27 mouse cellular contexts compared by ENCODE assay signal in genomic region chr1:162013561-162013960, GRCm38 (mm10). TPM values are rescaled to one million over a fixed set of nuclear protein-coding genes. Genes with fewer than 3 reads are reported as not detected.
DNase-seq lines count a peak whose midpoint lies in the region; ATAC-seq and TF ChIP-seq lines count a peak whose summit lies in the region.
"Had no signal": no experiment of that assay in that cellular context is flagged by ENCODE, and none has a peak within 500 bp of the region (broad histone marks: within the 10 kb centered on the region; RNA-seq: fewer than 3 reads in every experiment).

No protein-coding gene starts in this region.

- DNase-seq in heart, adult 18-20 months = no peak
- DNase-seq in neural tube, embryonic 11.5 days (ENCODE audit: low spot score) = no peak
- DNase-seq in cerebellum, adult 11 months = no peak
- no peak for DNase-seq in frontal cortex, postnatal 14 days (ENCODE audit: low spot score in 2 of 2)
- DNase-seq: adrenal gland, postnatal 14 days; cerebellum, adult 8-10 months; heart, adult 2 months; kidney, adult 2 months; kidney, postnatal 4 days; right cerebral cortex, adult 18-20 months; spleen, adult 18-20 months; thymus, postnatal 25 days had no signal

- WGBS in heart, embryonic 14.5 days = 21% methylated on average over 4 of the region's 4 CpGs
- 84% methylated on average over 4 of the region's 4 CpGs for WGBS in neural tube, embryonic 11.5 days
- 93% methylated on average over 4 of the region's 4 CpGs for WGBS in neural tube, embryonic 15.5 days

- H3K27ac ChIP-seq in heart, embryonic 14.5 days (replicated peaks in 1 of 2; ENCODE audit: control insufficient read depth in 1 of 2, insufficient read depth in 1 of 2, low read depth in 2 of 2, low read length in 2 of 2) = peak overlapping the region; percentile 25 to 28; a peak in 1 of 4 replicates
- H3K27ac ChIP-seq in neural tube, embryonic 11.5 days (ENCODE audit: low read depth, low read length) = 0 out of 2 replicates have a peak overlapping the region, but pooled peaks have one; percentile 17
- no peak overlapping the region for H3K27ac ChIP-seq in neural tube, embryonic 15.5 days (replicated peaks)
- peak overlapping the region; percentile 76 for H3K27ac ChIP-seq in embryonic fibroblast, embryonic 13.5 days (ENCODE audit: insufficient read depth, low read length)
- H3K27ac ChIP-seq: forebrain, embryonic 12.5 days; heart, adult 2 months; hindbrain, embryonic 15.5 days; stomach, embryonic 15.5 days had no signal

- peaks cover 23 to 24% of the 10 kb centered on the region in 2 experiments for H3K4me1 ChIP-seq in heart, embryonic 14.5 days (ENCODE audit: control insufficient read depth in 2 of 2, insufficient read depth in 2 of 2, low read length in 2 of 2)
- H3K4me1 ChIP-seq in neural tube, embryonic 11.5 days (ENCODE audit: control insufficient read depth, insufficient read depth, low read length) = peaks cover 4% of the 10 kb centered on the region; the same call in 1 of the 2 replicates
- H3K4me1 ChIP-seq in neural tube, embryonic 15.5 days = no peaks in the 10 kb centered on the region
- H3K4me1 ChIP-seq in embryonic fibroblast, embryonic 13.5 days (ENCODE audit: control insufficient read depth, insufficient read depth, low read length) = peaks cover 37% of the 10 kb centered on the region
- H3K4me1 ChIP-seq: hindbrain, embryonic 15.5 days had no signal

- H3ac ChIP-seq in myocyte (ENCODE audit: control insufficient read depth, insufficient read length) = no peak overlapping the region

- H3K9ac ChIP-seq in heart, embryonic 14.5 days (ENCODE audit: low read length) = no peak overlapping the region
- no peak overlapping the region for H3K9ac ChIP-seq in neural tube, embryonic 11.5 days (ENCODE audit: low read length)
- no peak overlapping the region for H3K9ac ChIP-seq in neural tube, embryonic 15.5 days (replicated peaks)
- H3K9ac ChIP-seq: forebrain, embryonic 12.5 days; hindbrain, embryonic 15.5 days; stomach, embryonic 15.5 days had no signal

- TF ChIP-seq POLR2A in embryonic fibroblast, embryonic 13.5 days (IDR thresholded peaks at IDR 0.05; ENCODE audit: low read depth, low read length) = no peak
- no peak for TF ChIP-seq POLR2A in myocyte (IDR thresholded peaks at IDR 0.05; ENCODE audit: insufficient read length, low read depth)

- no peak for TF ChIP-seq CTCF in embryonic fibroblast, embryonic 13.5 days (IDR thresholded peaks at IDR 0.05; ENCODE audit: borderline replicate concordance, insufficient read depth, low read length)

- no peak overlapping the region for H3K4me3 ChIP-seq in heart, embryonic 14.5 days (ENCODE audit: control insufficient read depth in 1 of 2, insufficient read depth in 1 of 2, low read depth in 1 of 2, low read length in 2 of 2)
- no peak overlapping the region for H3K4me3 ChIP-seq in neural tube, embryonic 11.5 days (ENCODE audit: low read depth, low read length)
- H3K4me3 ChIP-seq in neural tube, embryonic 15.5 days (replicated peaks) = no peak overlapping the region
- H3K4me3 ChIP-seq in embryonic fibroblast, embryonic 13.5 days (ENCODE audit: insufficient read depth, low read length) = no peak overlapping the region
- H3K4me3 ChIP-seq in myocyte = no peak overlapping the region
- H3K4me3 ChIP-seq: forebrain, embryonic 12.5 days; heart, adult 2 months; hindbrain, embryonic 15.5 days; stomach, embryonic 15.5 days had no signal

- no peak overlapping the region for H3K4me2 ChIP-seq in heart, embryonic 14.5 days (ENCODE audit: low read length)
- no peak overlapping the region for H3K4me2 ChIP-seq in neural tube, embryonic 11.5 days (ENCODE audit: low read depth)
- no peak overlapping the region for H3K4me2 ChIP-seq in neural tube, embryonic 15.5 days
- H3K4me2 ChIP-seq in myocyte (ENCODE audit: low read depth) = peak overlapping the region; percentile 13
- H3K4me2 ChIP-seq: forebrain, embryonic 12.5 days; hindbrain, embryonic 15.5 days; stomach, embryonic 15.5 days had no signal

- ATAC-seq in heart, embryonic 14.5 days (ENCODE audit: insufficient number of reproducible peaks, insufficient read depth, low FRiP score, low read depth) = no peak
- ATAC-seq in neural tube, embryonic 11.5 days (ENCODE audit: insufficient read depth, low FRiP score, low TSS enrichment) = no peak
- no peak for ATAC-seq in neural tube, embryonic 15.5 days (ENCODE audit: low FRiP score)
- ATAC-seq: CD4-positive, CD25-positive, alpha-beta regulatory T cell, adult 4 months had no signal

- H3K9me3 ChIP-seq in heart, embryonic 14.5 days (ENCODE audit: control insufficient read depth, low read length) = no peaks in the 10 kb centered on the region
- H3K9me3 ChIP-seq in neural tube, embryonic 11.5 days (ENCODE audit: control insufficient read depth, low read length) = no peaks in the 10 kb centered on the region
- no peaks in the 10 kb centered on the region for H3K9me3 ChIP-seq in neural tube, embryonic 15.5 days (replicated peaks)
- H3K9me3 ChIP-seq: forebrain, embryonic 12.5 days; hindbrain, embryonic 15.5 days; stomach, embryonic 15.5 days had no signal

- H3K36me3 ChIP-seq in heart, embryonic 14.5 days (ENCODE audit: control insufficient read depth, insufficient read depth, low read length) = no peaks in the 10 kb centered on the region
- no peaks in the 10 kb centered on the region for H3K36me3 ChIP-seq in neural tube, embryonic 11.5 days (ENCODE audit: control insufficient read depth, insufficient read depth, low read length)
- H3K36me3 ChIP-seq in neural tube, embryonic 15.5 days = peaks cover 6% of the 10 kb centered on the region
- H3K36me3 ChIP-seq in myocyte (ENCODE audit: control insufficient read depth, insufficient read depth) = no peaks in the 10 kb centered on the region
- H3K36me3 ChIP-seq: forebrain, embryonic 12.5 days; stomach, embryonic 15.5 days had no signal

- H3K79me2 ChIP-seq in myocyte (ENCODE audit: control insufficient read depth, insufficient read depth) = no peaks in the 10 kb centered on the region

- no peaks in the 10 kb centered on the region for H3K27me3 ChIP-seq in heart, embryonic 14.5 days (ENCODE audit: control insufficient read depth, insufficient read depth, low read length)
- no peaks in the 10 kb centered on the region for H3K27me3 ChIP-seq in neural tube, embryonic 11.5 days (ENCODE audit: control insufficient read depth, insufficient read depth, low read length)
- H3K27me3 ChIP-seq in neural tube, embryonic 15.5 days (replicated peaks) = no peaks in the 10 kb centered on the region
- H3K27me3 ChIP-seq in myocyte (ENCODE audit: control insufficient read depth, insufficient read depth, insufficient read length) = no peaks in the 10 kb centered on the region
- H3K27me3 ChIP-seq: forebrain, embryonic 12.5 days; hindbrain, embryonic 15.5 days; stomach, embryonic 15.5 days had no signal

TF ChIP-seq in myocyte, 11 proteins besides CTCF, POLR2A, EP300 and RAD21:
- no peak for TF ChIP-seq REST (IDR thresholded peaks at IDR 0.05; ENCODE audit: insufficient read depth, insufficient read length)
TF ChIP-seq in myocyte: peak in this region for 0.

RNA-seq across cellular contexts. Expression of gene 4930558K02Rik, which starts 34.1 kb away (rescaled TPM):
- polyA plus RNA-seq in heart, embryonic 14.5 days (2014; fragmentation: Nextera tagmentation; extraction: Ambion mirVana) = not detected in 2 replicates
- not detected for total RNA-seq in heart, adult 18-20 months (2021)
- polyA plus RNA-seq in neural tube, embryonic 11.5 days (2014; fragmentation: Nextera tagmentation; extraction: Ambion mirVana) = not detected in 2 replicates
- 0.20 and 0.24 TPM in 2 replicates for polyA plus RNA-seq in neural tube, embryonic 15.5 days (2015; fragmentation: Nextera tagmentation; extraction: Ambion mirVana)
- not detected in 2 replicates for polyA plus RNA-seq in embryonic fibroblast, embryonic 13.5 days (2011; ENCODE audit: insufficient read length, low read depth, missing spikeins)
- polyA plus RNA-seq in myocyte (2012; fragmentation: generic; extraction: Trizol) = not detected
- total RNA-seq: adrenal gland, postnatal 14 days; heart, adult 2 months; layer of hippocampus, postnatal 25 days; left cerebral cortex, postnatal 25 days; megakaryocyte progenitor cell, adult 5-6 weeks; MEL; monocyte, adult 5-6 weeks; neutrophil, adult 5-6 weeks had no signal
- polyA plus RNA-seq: CD4-positive, CD25-positive, alpha-beta regulatory T cell, adult 4 months; forebrain, embryonic 12.5 days; heart, adult 2 months; kidney, adult 2 months; liver, embryonic 16.5 days; stomach, embryonic 15.5 days had no signal

RNA-seq across cellular contexts. Expression of gene Pigc, which starts 44.6 kb away (rescaled TPM):
- polyA plus RNA-seq in heart, embryonic 14.5 days (2014; fragmentation: Nextera tagmentation; extraction: Ambion mirVana) = 24.8 and 33.1 TPM in 2 replicates
- total RNA-seq in heart, adult 18-20 months (2021) = 10 to 100 TPM in 1 of 2 experiments, 1 to 10 TPM in 1; 8.9 to 11.6 TPM
- polyA plus RNA-seq in neural tube, embryonic 11.5 days (2014; fragmentation: Nextera tagmentation; extraction: Ambion mirVana) = 34.7 and 38.4 TPM in 2 replicates
- 33.8 and 35.5 TPM in 2 replicates for polyA plus RNA-seq in neural tube, embryonic 15.5 days (2015; fragmentation: Nextera tagmentation; extraction: Ambion mirVana)
- polyA plus RNA-seq in embryonic fibroblast, embryonic 13.5 days (2011; ENCODE audit: insufficient read length, low read depth, missing spikeins) = 31.0 and 38.6 TPM in 2 replicates
- polyA plus RNA-seq in myocyte (2012; fragmentation: generic; extraction: Trizol) = 18.9 TPM
